Mouse (Mus musculus) embryonic facial prominence, embryonic 10.5 days (tissue): ENCODE data around the gene Snrnp25. TPM values are rescaled to one million over a fixed set of nuclear protein-coding genes. Genes with fewer than 3 reads are reported as not detected.

Source experiments
- polyA plus RNA-seq: library from polyadenylated mRNA; unstranded; fragments of >200 nt; fragmentation: Nextera tagmentation; extraction: Ambion mirVana; gene quantifications from 2 replicates; pipeline ENCODE4 v1.2.1, GENCODE M21; 2016

Gene Snrnp25
- polyA plus RNA-seq, 1 experiment from 2014 or later: 102 TPM

Other genes with a start within 250 kb of the Snrnp25 start
- gene 4930524B15Rik, start 239.8 kb upstream of the Snrnp25 start, polyA plus RNA-seq: 0.10 and 0.14 TPM in 2 replicates
- 10.1 and 11.3 TPM in 2 replicates for gene Nsg2, start 205.0 kb upstream of the Snrnp25 start, polyA plus RNA-seq
- gene Il9r, start 5.1 kb upstream of the Snrnp25 start, polyA plus RNA-seq: 0.05 TPM in 1 of 2 replicates, not detected in the other
- 32.2 and 33.1 TPM in 2 replicates for gene Rhbdf1, start 16.9 kb downstream of the Snrnp25 start, polyA plus RNA-seq
- gene Mpg, start 21.1 kb downstream of the Snrnp25 start, polyA plus RNA-seq: 31.3 and 33.2 TPM in 2 replicates
- gene Nprl3, start 62.3 kb downstream of the Snrnp25 start, polyA plus RNA-seq: 45.9 and 47.8 TPM in 2 replicates
- 2,457 and 2,745 TPM in 2 replicates for gene Hba-x, start 71.0 kb downstream of the Snrnp25 start, polyA plus RNA-seq
- 1,672 and 2,000 TPM in 2 replicates for gene Hba-a1, start 78.1 kb downstream of the Snrnp25 start, polyA plus RNA-seq
- gene Hbq1b, start 81.5 kb downstream of the Snrnp25 start, polyA plus RNA-seq: 3.9 and 6.1 TPM in 2 replicates
- 3,087 and 3,755 TPM in 2 replicates for gene Hba-a2, start 91.1 kb downstream of the Snrnp25 start, polyA plus RNA-seq
- gene Hbq1a, start 94.7 kb downstream of the Snrnp25 start, polyA plus RNA-seq: not detected in 2 replicates
- gene Sh3pxd2b, start 142.4 kb downstream of the Snrnp25 start, polyA plus RNA-seq: 28.3 and 29.6 TPM in 2 replicates
- gene Ubtd2, start 250.0 kb downstream of the Snrnp25 start, polyA plus RNA-seq: 75.2 and 84.0 TPM in 2 replicates